Mouse (Mus musculus): ENCODE measurements at regions not wholly inside any gene's neighbourhood (a gene's known extent, or its start where the extent isn't known, plus 50 kb on each side); places are given as distances from the start of the nearest gene placed in this dataset.

DNA sequence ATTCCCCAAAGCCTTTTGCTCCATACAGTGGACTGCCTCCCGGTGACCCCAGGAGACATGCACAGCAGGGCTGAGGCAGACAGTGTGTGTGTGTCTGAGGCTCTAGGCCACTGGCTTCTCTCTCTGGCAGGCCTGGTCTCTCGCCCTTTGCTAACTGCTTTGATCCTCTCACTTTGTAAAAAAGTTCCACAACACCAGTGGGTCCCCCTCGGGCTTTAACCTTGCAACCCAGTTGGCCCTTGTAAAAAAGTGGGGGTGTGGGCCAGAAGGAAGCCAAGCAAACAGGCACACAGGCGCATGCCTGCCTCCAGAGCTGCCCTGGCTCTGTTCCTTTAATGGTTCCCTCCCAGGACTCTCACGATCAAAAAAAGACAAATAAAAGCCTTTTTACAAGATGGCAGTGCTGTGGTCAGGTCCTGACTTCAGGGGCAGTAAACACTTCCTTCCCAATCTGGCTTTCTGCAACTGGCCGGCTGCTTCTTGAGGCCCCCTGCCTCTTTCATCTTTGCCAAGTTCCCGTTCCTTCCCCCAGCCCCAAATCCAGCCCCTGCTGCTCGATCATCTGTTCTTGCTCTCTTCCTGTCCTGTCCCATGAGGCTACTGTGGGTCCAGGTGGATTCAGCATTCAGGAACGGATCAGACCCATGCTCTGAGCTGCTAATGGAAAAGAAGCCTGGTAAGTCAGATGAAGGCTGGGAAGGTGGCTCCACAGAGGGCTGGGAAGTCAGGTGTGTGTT lies 419.0 kb upstream of the Tbx3 start:
- TF ChIP-seq E2F4 (IDR thresholded peaks at IDR 0.05; ENCODE audit: borderline replicate concordance, low read depth, low read length) (no peak), RCOR1 (IDR thresholded peaks at IDR 0.05; ENCODE audit: low read depth, low read length) (no peak), TCF12 (IDR thresholded peaks at IDR 0.05; ENCODE audit: low read depth, low read length) (no peak), MAX (IDR thresholded peaks at IDR 0.05; ENCODE audit: low read length) (no peak), POLR2A (IDR thresholded peaks at IDR 0.05; ENCODE audit: control insufficient read depth in 1 of 2, insufficient read depth in 1 of 2, low read depth in 1 of 2, low read length in 2 of 2, poor library complexity in 1 of 2) (no peak), MYC (IDR thresholded peaks at IDR 0.05; ENCODE audit: low read depth, low read length) (no peak), ZC3H11A (IDR thresholded peaks at IDR 0.05; ENCODE audit: low read depth, low read length) (no peak), CTCF (IDR thresholded peaks at IDR 0.05 in 2 of 3, conservative IDR thresholded peaks at IDR 0.05 in 1 of 3; ENCODE audit: control insufficient read depth in 1 of 3, insufficient read depth in 1 of 3, low read depth in 2 of 3, low read length in 3 of 3, poor library complexity in 1 of 3, severe bottlenecking in 1 of 3) (no peak), BHLHE40 (IDR thresholded peaks at IDR 0.05; ENCODE audit: borderline replicate concordance, low read depth, low read length) (no peak), TBP (IDR thresholded peaks at IDR 0.05; ENCODE audit: low read depth, low read length) (no peak), POLR2AphosphoS5 (IDR thresholded peaks at IDR 0.05; ENCODE audit: borderline replicate concordance, low read depth, low read length) (no peak), ELF1 (IDR thresholded peaks at IDR 0.05; ENCODE audit: low read depth, low read length) (no peak)
